Mouse (Mus musculus) cerebellum, adult (tissue): ENCODE data around the gene Rab3c.

ENCODE experiments used
- ATAC-seq: cut with Nextera tagmentation; 2 replicates; pipeline ENCODE4 v1.9.2; 2017; ENCODE audit warnings: mild to moderate bottlenecking, moderate library complexity, mixed read lengths; ENCODE audit not compliant: insufficient number of reproducible peaks, low FRiP score, low TSS enrichment

Rab3c gene

DNA sequence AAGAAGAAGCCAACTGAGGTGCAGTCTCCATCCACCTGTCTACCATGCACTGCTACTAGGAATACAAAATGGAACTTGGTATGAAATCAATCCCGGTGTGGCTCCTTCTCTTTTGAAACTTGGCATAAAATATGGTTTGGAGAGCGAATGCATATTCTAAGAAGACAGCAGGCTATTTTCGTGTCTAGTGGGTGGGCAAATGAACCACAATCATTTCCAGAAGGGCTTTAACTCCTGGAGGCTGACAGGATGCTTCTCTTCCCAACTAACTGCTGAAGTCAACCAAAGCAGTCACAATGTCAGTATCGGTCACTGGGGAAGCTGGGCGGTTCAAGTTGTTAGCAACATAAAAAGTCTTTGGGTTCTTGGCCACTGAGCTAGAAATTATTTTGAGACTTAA is 81.9 kb downstream of the Rab3c start:
- no peak for ATAC-seq

DNA sequence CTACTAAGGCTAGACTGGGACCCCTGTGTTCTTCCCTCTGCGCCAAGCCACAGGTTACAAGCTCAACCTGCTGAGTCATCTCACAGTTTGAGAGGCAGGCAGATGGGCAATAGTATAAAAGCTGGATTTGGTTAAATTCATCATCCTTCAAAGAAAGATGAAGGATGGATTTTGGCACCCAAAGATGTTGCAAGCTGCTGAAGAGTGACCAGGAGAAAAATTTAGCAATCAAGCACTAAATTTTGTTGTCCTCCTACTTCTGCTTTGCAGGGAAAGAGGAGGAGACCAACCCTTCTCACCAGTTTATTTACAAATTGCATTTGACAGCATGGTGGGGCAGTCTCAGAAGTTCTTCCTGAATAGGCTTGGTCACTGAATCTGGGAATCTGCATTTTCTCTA is 90.8 kb downstream of the Rab3c start:
- no peak for ATAC-seq

DNA sequence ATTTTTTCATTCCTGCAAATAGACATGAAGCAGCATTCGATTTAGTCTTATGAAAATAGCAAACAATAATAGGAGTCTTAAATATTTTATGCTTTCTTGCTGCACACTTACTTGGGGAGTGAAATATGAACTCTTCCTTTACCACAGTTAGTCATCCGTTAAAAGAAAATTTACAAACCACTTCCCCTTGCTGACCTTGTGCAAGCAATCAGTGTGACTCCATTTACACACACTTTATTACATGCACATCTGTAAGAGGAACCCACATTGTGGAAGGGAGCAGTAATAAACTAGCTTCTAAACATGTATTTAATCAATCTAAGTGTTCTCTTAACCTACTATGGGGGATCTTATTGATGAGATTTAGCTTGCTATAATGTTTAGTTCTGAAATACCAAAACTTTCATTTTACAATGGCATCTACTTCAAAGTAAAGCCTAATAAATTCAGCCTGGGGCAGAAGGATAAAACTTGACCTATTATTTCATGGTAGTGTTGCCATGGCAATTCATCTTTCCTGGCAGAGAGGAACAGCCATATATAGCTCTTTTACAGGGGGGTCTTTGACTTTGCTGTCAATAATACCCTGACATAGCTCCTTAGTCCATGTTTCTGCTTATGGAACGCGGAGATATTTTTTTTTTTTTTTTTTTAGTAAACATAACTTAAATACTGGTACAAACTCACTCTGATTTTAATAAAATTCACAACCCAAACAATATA is 95.7 kb downstream of the Rab3c start:
- no peak for ATAC-seq

DNA sequence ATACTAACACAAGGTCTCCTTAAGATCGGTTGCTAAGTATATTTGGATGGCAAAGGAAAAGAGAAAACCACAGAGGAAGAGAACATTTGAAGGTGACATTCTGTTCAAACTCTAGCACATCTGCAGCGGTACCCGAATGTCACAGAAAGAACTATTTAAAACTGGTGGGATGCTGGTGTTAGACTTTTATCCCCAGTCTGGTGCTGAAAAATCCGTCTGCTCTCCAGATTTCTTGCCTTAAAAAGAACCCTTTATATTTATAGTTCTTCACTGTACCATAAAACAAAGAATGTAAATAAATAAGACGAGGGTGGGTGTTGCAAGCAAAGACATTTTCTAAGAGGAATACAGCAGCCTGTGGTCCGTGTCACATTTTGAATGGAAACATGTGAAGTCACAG is 105.1 kb downstream of the Rab3c start:
- no peak for ATAC-seq

DNA sequence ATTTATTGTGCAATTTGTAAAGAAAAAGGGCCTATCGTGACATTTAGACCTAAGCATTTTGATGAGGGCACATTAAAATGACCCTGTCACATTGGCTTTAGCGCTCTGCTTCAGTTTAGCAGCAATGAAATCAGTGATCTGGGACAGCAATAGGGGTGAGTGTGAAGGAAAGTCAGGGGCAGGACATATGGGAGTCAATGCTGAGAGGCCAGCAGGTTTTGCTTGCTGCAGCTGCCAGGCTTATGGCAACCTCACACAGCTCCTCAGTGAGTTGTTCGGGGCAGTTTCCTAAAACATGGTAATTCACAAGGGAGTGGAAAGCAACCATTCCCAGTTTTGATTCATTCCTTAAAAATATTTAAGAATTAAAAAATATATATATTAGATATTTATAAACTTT is 111.1 kb downstream of the Rab3c start:
- peak; percentile 64 for ATAC-seq

DNA sequence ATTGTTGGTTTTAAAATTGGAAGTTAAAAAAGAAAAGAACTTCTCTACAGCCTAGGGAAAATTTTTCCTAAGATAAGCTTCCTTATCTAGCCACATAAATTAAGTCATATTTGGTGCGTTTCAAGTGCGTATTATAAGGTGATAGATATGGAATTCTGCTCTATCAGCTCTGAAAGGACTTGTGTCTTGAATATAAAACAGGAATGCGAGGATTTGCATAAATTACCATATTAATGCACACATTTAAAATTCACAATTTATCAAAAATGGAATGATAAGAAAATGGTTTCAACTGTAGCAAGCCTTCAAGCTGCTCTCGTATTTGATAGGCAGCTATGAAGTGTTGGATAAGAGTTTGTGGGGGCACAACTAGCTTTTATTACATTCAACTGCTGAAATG is 111.6 kb downstream of the Rab3c start:
- no peak for ATAC-seq

DNA sequence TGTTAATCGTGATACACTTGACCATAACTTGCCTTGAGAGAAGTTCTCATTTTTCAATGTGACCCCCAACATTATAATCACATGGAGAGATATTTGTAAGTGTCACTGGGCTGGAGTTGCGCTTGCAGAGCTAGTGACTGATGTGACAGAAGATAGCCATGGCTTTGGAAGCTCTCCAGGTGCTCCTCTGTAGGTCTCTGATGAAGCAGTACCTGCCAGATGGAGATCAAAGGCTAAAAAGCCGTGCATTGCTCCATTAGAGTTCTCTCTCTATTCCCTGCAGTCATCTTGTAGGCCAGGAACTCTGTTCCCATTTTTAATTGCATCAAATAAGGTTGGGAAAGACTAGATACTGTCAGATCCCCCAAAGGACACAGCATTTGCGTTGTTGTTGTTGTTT is 112.2 kb downstream of the Rab3c start:
- ATAC-seq: peak; percentile 71

DNA sequence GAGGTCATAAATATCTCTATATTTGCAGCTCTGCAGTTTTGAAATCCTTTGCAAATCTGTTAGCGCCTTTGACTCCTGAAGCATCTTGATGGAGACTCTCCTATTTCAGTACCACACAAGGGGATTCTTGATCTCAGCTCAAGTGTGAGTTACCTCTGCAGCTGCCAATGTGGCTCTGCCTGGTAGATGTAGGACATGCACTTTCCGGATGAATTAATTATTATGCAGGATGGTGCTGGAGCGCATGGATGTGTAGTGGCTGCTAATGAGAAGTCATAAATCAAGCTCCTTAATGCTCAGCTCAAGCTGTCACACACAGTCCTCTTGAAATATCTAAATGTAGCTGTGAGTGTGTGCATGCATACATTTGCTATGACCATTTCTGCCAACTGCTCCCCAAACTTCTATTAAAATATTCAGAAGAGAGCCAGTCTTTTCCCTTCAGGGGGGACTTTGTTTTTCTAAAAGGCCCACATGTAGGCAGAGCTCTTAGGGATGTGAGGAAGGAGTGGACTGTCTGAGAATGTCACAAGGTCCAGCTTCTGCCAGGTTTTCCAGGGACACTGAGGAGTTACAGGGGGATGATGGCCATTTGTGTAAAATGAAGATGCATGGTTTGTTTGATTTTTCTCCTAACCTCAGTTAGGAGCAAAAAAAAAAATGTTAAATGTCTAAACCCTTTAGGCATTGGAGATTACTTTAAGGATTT is 114.0 kb downstream of the Rab3c start:
- ATAC-seq: no peak

DNA sequence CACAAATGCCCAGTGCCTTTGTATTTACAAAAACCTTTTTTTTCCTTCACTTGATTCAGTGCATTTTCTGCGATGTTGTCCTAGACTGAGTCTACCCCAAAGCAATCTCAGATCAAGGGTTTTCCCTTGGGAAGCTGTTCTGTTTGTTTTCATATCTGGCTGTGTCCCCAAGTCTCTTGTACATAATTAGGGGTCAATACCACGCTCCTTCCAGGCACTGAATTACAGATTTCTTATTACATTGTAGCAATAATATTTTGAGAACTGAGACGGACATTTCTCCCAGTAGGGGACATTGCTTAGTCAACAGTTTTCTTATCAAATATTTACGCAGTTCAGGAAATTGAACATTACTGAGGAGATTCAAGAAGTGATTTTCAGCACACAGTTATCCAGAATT is 120.8 kb downstream of the Rab3c start:
- ATAC-seq: no peak

DNA sequence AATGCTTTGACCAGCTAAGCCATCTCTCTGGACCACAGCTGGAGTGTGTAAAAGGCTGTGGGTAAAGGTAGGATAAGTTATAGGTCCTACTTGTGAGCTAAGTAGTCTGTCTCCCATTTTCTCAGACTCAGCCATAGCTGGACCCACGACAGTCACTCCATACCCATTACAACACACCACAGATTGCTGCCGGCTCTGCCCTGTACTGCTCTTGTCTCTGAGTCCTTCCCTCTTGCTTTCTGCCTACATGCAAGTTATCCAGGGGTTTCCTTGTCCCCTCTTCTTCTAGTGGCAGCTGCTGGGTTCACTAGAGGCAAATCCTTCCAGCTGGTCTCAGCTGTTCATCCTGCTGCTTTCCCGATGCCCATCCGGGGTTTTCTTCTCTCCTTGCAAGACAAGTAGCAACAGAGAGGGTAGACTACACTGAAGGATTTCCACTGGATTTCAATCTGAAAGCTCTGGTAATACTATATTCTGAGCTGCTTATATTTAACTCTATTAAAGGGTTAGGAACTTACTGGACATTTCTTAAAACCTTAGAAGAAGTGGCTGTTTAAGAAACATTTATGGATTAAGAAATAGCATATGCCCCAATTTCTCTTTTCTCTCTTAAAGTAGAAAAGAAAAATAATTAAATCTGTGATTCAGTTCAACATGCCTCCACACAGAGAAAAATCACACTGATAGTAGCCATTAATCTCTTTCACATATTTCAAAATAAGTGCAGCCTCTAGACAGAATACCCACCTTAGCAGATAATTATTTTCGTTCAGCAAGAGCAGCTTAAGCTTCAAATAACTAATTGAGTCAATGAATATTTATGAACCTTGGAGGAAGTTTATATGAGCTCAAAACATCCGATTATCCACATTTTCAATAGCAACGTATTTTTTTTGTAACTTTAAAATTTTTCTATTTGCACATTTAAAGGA is 121.9 kb downstream of the Rab3c start:
- ATAC-seq: no peak

DNA sequence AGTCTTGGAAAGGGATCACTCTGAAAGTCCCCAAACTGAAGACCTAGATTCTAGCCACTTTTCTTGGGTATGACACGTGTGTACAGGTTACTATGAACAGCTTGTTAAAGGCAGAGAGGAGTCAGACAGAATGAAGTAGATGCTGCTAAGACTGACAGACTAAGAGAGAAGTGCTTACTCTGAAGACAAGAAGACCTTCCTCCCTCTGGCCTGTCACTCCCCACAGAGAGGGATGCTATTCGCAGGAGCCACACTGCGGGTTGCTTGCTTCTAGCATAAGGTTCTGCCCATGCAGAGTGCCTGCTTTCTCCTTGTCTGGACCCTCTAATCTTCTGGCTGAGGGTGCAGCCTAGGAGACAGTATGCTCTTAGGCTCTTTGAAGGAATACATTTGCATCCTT is 135.3 kb downstream of the Rab3c start:
- peak; percentile 27; the same call in 1 of the 2 replicates for ATAC-seq

DNA sequence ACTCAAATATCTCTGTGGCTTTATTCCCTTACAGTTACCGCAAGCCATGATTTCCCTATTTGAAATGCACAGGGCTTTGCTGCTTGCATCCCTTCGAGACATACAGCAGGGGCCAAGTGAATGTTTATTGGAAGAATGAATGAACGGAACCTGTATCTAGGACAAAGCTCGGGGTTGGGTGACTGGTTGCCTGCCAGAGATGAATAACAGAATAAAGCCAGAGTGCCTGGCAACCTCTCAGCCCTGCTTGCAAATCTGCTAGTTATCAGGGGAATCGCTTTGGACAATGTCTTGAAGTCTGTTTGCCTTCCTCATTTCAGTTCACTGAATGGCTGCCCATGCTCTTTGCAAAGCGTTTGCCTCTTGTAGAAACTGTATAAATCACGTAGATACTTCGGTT is 135.8 kb downstream of the Rab3c start:
- peak; percentile 97 for ATAC-seq

DNA sequence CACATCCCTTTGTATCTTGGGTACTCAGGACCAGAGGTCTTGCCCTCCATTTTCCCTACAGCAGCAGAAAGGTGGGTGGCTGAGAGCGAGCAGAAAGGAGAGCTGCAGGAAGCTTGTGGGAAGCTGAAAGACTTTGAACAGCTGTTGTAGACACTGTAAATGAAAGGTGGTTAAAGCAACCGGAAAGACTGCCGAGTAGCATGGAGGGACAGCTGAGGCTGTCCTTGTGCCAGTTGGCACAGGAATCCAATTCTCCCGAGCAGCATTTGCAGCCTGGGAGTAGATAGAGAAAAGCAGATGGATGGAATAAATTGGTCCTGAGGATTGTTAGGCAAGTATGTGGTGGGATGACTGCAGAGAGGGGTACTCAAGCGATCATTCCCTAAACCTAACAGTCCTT is 141.5 kb downstream of the Rab3c start:
- ATAC-seq: peak; percentile 64

DNA sequence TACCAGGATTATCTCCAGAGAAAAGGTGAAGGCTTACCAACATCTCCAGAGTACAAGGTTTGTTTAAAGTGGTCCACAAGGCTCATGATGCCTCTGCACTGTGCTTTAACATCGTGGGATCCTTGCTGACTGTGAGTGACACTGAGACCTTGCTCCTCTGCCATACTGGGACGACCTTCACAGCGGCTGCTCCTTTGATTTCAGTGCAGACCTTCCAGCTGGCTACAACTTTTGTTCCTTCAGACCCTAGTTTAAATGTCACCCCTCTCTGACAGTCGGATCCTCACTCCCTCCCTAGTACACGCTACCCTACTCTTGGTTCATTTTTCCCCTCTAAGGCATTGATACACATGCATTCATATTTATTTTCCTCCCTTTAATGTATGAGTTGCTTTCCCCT is 142.2 kb downstream of the Rab3c start:
- ATAC-seq: no peak

DNA sequence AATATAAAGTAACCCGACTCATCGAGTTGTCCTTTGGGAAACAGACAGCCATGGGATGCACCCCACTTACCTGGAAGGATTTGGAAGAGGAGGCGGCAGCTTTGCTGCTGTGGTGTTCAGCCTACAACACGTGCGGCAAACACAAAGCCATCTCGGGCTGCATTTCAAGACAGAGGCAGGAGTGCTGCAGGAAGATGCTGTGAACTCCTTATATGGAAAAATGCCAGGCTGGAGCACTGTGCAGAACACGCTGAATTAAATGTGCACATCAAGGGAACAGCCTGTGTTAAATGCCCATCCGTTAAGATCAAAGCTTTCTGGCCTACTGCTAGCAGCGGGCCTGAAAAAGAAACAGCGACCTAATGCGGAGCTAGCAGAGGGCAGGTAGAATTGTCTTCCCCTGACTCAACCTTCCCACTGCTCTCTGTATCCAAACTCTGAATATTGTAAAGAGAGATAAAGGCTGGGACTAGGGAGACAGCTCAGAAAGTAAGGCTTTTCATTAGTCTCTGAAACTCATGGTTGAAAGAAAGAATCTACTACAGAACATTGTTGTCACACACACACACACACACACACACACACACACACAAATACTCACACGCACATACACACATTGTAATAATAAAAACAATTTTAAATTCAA is 153.1 kb downstream of the Rab3c start:
- ATAC-seq: no peak

DNA sequence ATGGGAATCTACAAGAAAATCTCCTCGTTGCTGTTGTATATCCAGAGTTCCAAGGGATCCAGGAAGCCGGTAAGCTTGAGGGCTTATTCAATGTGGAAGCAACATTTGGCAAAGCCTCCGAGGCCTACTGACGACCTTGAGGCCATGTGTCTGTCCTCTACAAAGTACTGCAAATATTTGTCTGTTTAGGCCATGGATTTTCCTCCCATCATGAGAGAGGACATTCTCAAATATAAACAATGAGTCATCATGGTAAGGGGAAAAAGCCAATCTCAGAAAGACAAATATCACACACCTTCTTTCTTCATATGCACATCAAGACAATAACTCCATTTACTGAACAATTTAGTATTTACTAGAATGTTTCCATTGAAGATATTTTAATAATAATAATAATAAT is 158.0 kb downstream of the Rab3c start:
- ATAC-seq: no peak

DNA sequence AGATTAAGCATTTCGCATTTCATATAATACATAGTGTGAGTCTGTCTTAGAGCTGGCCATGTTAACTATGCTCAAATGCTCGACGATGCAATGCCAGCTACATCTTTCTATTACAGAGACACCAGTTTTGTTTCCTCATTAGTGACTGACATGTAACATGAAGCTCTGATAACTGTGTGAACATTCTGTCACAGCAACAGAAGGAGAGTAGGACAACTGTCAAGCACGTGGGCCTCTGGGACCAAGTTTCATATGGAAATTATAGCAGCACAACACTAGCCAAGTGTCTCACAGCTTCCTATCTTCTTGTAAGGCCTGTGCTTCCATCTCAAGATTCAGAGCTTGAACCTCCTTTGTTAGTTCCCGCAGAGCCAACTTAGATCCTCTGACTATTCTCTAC is 163.9 kb downstream of the Rab3c start:
- no peak for ATAC-seq

DNA sequence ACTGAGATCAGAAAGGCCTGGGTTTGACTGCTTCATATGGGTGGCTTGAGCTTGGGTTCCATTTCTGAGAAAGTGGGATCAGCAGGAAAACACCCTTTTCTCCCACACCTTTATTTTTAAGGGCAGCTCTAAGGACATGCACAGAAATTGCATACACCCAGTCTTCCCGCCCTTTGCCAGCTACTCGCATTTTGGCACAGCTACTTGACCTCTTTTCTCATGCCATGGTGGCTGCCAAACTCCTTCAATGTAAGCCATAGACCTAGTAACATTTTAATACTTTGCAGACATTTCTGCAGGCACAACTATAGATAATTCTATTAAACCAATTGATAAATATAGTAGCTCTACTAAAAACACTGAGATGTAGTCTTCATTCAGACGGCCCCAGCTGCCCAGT is 164.5 kb downstream of the Rab3c start:
- ATAC-seq: peak; percentile 67; the same call in 1 of the 2 replicates

DNA sequence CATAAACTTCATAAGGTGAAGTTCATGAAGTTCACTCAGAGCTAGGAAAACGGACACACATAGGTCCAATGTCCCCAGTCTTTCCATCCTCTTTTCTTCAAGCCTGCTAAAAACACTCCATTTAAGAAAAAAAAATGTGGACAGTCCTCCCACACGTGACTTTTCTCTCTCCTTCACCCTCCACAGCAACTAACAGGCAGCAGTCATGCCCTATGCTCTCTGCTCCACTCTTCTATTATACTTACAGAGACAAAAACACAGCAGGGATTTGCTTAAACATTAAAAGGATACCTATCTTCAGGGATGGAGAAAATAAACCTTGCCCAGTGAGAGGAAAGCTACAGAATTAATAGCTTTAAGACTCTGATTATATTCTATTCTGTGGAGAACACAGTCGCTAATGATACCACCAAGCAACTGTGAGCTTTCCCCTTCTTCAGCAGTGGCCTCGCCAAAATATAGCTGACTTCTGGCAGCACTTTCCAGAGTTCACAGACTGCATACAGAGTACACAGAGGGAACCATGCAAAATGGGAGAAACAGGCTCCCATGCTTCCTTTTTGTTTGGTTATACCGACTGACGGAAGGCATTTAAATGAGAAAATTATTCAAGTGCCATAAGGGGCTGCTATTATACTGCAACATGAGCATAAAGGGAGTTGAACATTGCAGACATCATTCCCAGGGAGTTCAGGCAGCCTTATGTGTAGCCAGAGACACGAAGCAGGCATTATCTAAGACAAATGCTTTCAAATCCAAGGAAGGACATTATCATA is 165.7 kb downstream of the Rab3c start:
- no peak for ATAC-seq

DNA sequence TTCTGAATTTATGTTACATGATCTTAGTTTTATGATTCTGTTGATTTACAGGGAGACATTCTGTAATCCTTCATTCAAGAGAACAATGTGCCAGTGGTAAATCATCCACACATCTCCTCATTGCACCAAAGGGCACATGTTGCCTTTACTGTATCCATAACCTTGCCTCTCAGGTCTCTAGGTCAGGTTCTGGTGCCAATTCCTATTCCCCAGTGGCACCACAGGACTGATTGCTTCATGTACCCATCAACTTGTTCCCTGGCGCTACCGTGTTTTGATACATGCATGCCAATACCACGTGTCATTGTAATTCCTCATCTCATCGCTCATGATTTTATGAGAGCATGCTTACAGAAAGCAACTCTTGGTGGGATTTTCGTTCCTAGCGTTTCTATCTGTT is 167.1 kb downstream of the Rab3c start:
- no peak for ATAC-seq
